Comparison of ENCODE assay signal across 9 mouse cellular contexts in the genomic region with DNA sequence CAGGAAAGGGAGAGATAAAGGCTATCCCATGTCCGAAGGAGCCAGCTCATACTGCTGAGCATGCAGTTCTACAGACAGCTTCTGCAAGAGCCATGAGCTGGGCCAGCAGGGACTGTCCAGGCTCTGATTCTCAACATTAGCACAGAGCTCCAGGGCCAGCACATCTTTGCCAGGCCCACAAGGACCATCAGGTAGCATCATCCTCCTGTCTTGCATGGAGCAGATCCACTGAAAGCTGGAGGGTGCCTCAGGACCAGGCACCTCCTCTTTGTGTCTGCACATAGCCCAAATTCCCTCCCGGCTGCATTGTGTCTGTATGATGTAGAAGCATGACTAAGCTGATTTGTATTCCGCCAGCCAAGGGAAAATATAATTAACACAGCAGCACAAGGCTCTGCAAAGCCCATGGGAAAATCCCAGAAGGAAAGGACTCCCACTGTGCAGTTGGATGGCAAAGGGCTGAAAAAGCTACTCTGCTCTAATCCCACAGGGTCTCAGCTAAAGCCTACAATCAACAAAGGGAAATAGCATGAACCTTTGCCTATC.
DNase-seq lines count a peak whose midpoint lies in the region; ATAC-seq lines count a peak whose summit lies in the region.
"Had no signal": no experiment of that assay in that cellular context is flagged by ENCODE, and none has a peak within 500 bp of the region (broad histone marks: within the 10 kb centered on the region; RNA-seq: fewer than 3 reads in every experiment).

No protein-coding gene starts in this region.

- H3K4me1 ChIP-seq in forebrain, embryonic 14.5 days (ENCODE audit: control insufficient read depth, insufficient read depth, low read length): peaks cover 30% of the 10 kb centered on the region

- no peak overlapping the region for H3K4me3 ChIP-seq in forebrain, embryonic 14.5 days (ENCODE audit: low read depth, low read length)

- peak overlapping the region; percentile 90 for H3K27ac ChIP-seq in forebrain, embryonic 14.5 days (ENCODE audit: low read depth, low read length)

- no peak overlapping the region for H3K9ac ChIP-seq in forebrain, embryonic 14.5 days (ENCODE audit: low read length)

- intact Hi-C loops in left cerebral cortex, postnatal 14 days (cut with DNase I): no loop called here

- H3K36me3 ChIP-seq in forebrain, embryonic 14.5 days (ENCODE audit: control insufficient read depth, insufficient read depth, low read length): no peaks in the 10 kb centered on the region

- peak overlapping the region; percentile 18; the same call in 1 of the 2 replicates for H3K4me2 ChIP-seq in forebrain, embryonic 14.5 days (ENCODE audit: low read length)

- DNase-seq in cerebellum, adult 9-10 months: peak; percentile 5
- DNase-seq in cerebellum, adult 11-12 months: no peak
- DNase-seq in forebrain, embryonic 14.5 days (ENCODE audit: low spot score): peak; percentile 93
- DNase-seq in left cerebral cortex, postnatal 14 days (ENCODE audit: low spot score in 2 of 2): peak; percentile 39 to 59
- DNase-seq in right cerebral cortex, postnatal 14 days: peak; percentile 10
- no peak for DNase-seq in spleen, adult 12 weeks (ENCODE audit: low spot score)
- no peak for DNase-seq in urinary bladder, postnatal 25 days (ENCODE audit: low spot score)
- DNase-seq in cerebellum, postnatal 36 days: no peak

- ATAC-seq in forebrain, embryonic 14.5 days: peak; percentile 81

- WGBS in forebrain, embryonic 14.5 days: 4% methylated on average over 3 of the region's 3 CpGs

- H3K27me3 ChIP-seq in forebrain, embryonic 14.5 days (replicated peaks; ENCODE audit: control insufficient read depth, insufficient read depth, low read length): no peaks in the 10 kb centered on the region
- H3K27me3 ChIP-seq: CH12.LX had no signal

- H3K9me3 ChIP-seq in forebrain, embryonic 14.5 days (replicated peaks; ENCODE audit: control insufficient read depth, low read length): no peaks in the 10 kb centered on the region

Comparison
In these comparisons a context has a peak if more than half of its experiments do, and no peak if none do; other contexts are left out.
1. DNase-seq: peak in cerebellum, adult 9-10 months (single experiment), forebrain, embryonic 14.5 days (single experiment), left cerebral cortex, postnatal 14 days (2 of 2) and right cerebral cortex, postnatal 14 days (single experiment); none in cerebellum, adult 11-12 months (single experiment), spleen, adult 12 weeks (single experiment), urinary bladder, postnatal 25 days (single experiment) and cerebellum, postnatal 36 days (0 of 2).